Mouse (Mus musculus): Measurements from ENCODE around the gene Hoxb2.
A peak's percentile ranks its signal among the peaks of the same experiment; 100 is the strongest.

Hoxb2 gene

GRCm38 (mm10) chr11:96350341-96350624, at the start of gene Hoxb2:
Gene Hoxb2 (plus strand): TSS chr11:96350525.
- no peak for DNase-seq

- DNase-seq = no peak
Observed at GRCm38 (mm10) chr11:96301064-96301431, 49.3 kb upstream of the Hoxb2 start.

GRCm38 (mm10) chr11:96301837-96302236, 48.5 kb upstream of the Hoxb2 start:
- DNase-seq = no peak

- no peak for DNase-seq
Observed at GRCm38 (mm10) chr11:96302381-96303150, 47.8 kb upstream of the Hoxb2 start.

GRCm38 (mm10) chr11:96303151-96304099, 46.9 kb upstream of the Hoxb2 start, which contains the start of gene Hoxb5:
Gene Hoxb5 (plus strand): TSS chr11:96303336.
- DNase-seq = peak; percentile 72

GRCm38 (mm10) chr11:96304381-96305195, 45.7 kb upstream of the Hoxb2 start:
- no peak for DNase-seq

GRCm38 (mm10) chr11:96305505-96306182, 44.7 kb upstream of the Hoxb2 start:
- no peak for DNase-seq

GRCm38 (mm10) chr11:96306183-96306907, 44.0 kb upstream of the Hoxb2 start:
- no peak for DNase-seq

- DNase-seq = no peak
Observed at GRCm38 (mm10) chr11:96306908-96307269, 43.4 kb upstream of the Hoxb2 start.

- DNase-seq = no peak
Observed at GRCm38 (mm10) chr11:96308763-96309162, 41.6 kb upstream of the Hoxb2 start.

GRCm38 (mm10) chr11:96309288-96309687, 41.0 kb upstream of the Hoxb2 start:
- no peak for DNase-seq

GRCm38 (mm10) chr11:96310183-96310938, 40.0 kb upstream of the Hoxb2 start:
- DNase-seq = no peak

- DNase-seq = no peak
Observed at GRCm38 (mm10) chr11:96311097-96311496, 39.2 kb upstream of the Hoxb2 start.

- DNase-seq = peak; percentile 64
Observed at GRCm38 (mm10) chr11:96311520-96312417, 38.6 kb upstream of the Hoxb2 start.

GRCm38 (mm10) chr11:96313134-96313533, 37.2 kb upstream of the Hoxb2 start:
- no peak for DNase-seq

GRCm38 (mm10) chr11:96313806-96314428, 36.4 kb upstream of the Hoxb2 start:
- no peak for DNase-seq

- no peak for DNase-seq
Observed at GRCm38 (mm10) chr11:96314671-96315343, 35.5 kb upstream of the Hoxb2 start.

GRCm38 (mm10) chr11:96315344-96315681, 35.0 kb upstream of the Hoxb2 start:
- DNase-seq = no peak
